Mouse (Mus musculus): Measurements from ENCODE around the gene Iqcj. TPM values are rescaled to one million over a fixed set of nuclear protein-coding genes. Genes with fewer than 3 reads are reported as not detected.

Iqcj gene
- total and polyA plus RNA-seq, 3 experiments = 0.16 TPM; not detected in 2

Other genes with a start within 250 kb of the Iqcj start
- not detected in 2 replicates for gene Iqschfp, start within 50 bp of the Iqcj start, total RNA-seq (2014; fragmentation: Nextera tagmentation)
- not detected in 2 replicates for gene Iqschfp, start within 50 bp of the Iqcj start, total RNA-seq (2017)
- gene Iqschfp, start within 50 bp of the Iqcj start, polyA plus RNA-seq (2012) = not detected in 2 replicates
- gene Schip1, start 172.6 kb downstream of the Iqcj start, total RNA-seq (2014; fragmentation: Nextera tagmentation) = not detected in 2 replicates
- gene Schip1, start 172.6 kb downstream of the Iqcj start, total RNA-seq (2017) = 0.12 and 0.16 TPM in 2 replicates
- gene Schip1, start 172.6 kb downstream of the Iqcj start, polyA plus RNA-seq (2012) = not detected in 2 replicates

All from G1E (cell line).